Mouse (Mus musculus) layer of hippocampus, adult 11-12 months (tissue): ENCODE results near the gene Fam53b.
A peak's percentile ranks its signal among the peaks of the same experiment; 100 is the strongest.

ENCODE experiments used
- DNase-seq: peaks from one replicate; pipeline ENCODE4 v3.0.0; 2022; ENCODE audit warnings: low spot score

The Fam53b gene

GRCm38 (mm10) chr7:132810879-132811278 lies 2.8 kb downstream of the Fam53b start:
- DNase-seq: peak; percentile 91

- peak; percentile 78 for DNase-seq
Observed at GRCm38 (mm10) chr7:132810368-132810767, 3.3 kb downstream of the Fam53b start.

- no peak for DNase-seq
Observed at GRCm38 (mm10) chr7:132809721-132810120, 4.0 kb downstream of the Fam53b start.

GRCm38 (mm10) chr7:132808841-132809682 lies 4.6 kb downstream of the Fam53b start:
- no peak for DNase-seq

GRCm38 (mm10) chr7:132808051-132808796 lies 5.5 kb downstream of the Fam53b start:
- no peak for DNase-seq

- DNase-seq: no peak
Observed at GRCm38 (mm10) chr7:132806926-132807857, 6.5 kb downstream of the Fam53b start.

- no peak for DNase-seq
Observed at GRCm38 (mm10) chr7:132806286-132806685, 7.4 kb downstream of the Fam53b start.

GRCm38 (mm10) chr7:132804951-132805350 lies 8.7 kb downstream of the Fam53b start:
- DNase-seq: no peak

GRCm38 (mm10) chr7:132804461-132804860 lies 9.2 kb downstream of the Fam53b start:
- DNase-seq: no peak

- DNase-seq: no peak
Observed at GRCm38 (mm10) chr7:132803962-132804361, 9.7 kb downstream of the Fam53b start.

- no peak for DNase-seq
Observed at GRCm38 (mm10) chr7:132803336-132803735, 10.3 kb downstream of the Fam53b start.

- no peak for DNase-seq
Observed at GRCm38 (mm10) chr7:132802691-132803090, 11.0 kb downstream of the Fam53b start.

GRCm38 (mm10) chr7:132802066-132802465 lies 11.6 kb downstream of the Fam53b start:
- no peak for DNase-seq

- DNase-seq: no peak
Observed at GRCm38 (mm10) chr7:132801509-132801908, 12.2 kb downstream of the Fam53b start.

GRCm38 (mm10) chr7:132800868-132801267 lies 12.8 kb downstream of the Fam53b start:
- no peak for DNase-seq

- no peak for DNase-seq
Observed at GRCm38 (mm10) chr7:132799119-132800016, 14.3 kb downstream of the Fam53b start.

- DNase-seq: no peak
Observed at GRCm38 (mm10) chr7:132795141-132795540, 18.5 kb downstream of the Fam53b start.

- DNase-seq: peak; percentile 68
Observed at GRCm38 (mm10) chr7:132793467-132793866, 20.2 kb downstream of the Fam53b start.

GRCm38 (mm10) chr7:132790447-132791219 lies 23.1 kb downstream of the Fam53b start:
- no peak for DNase-seq

- DNase-seq: peak; percentile 78
Observed at GRCm38 (mm10) chr7:132788826-132789225, 24.9 kb downstream of the Fam53b start.
